Mouse (Mus musculus) frontal cortex, adult (tissue): Measurements from ENCODE around the gene Prkab1.
A peak's percentile ranks its signal among the peaks of the same experiment; 100 is the strongest.

Experiments used
- ATAC-seq: cut with Nextera tagmentation; 2 replicates; pipeline ENCODE4 v1.9.2; 2017; ENCODE audit warnings: mild to moderate bottlenecking, moderate library complexity, mixed read lengths; ENCODE audit not compliant: low TSS enrichment

The Prkab1 gene

GRCm38 (mm10) chr5:115979134-115979696 is 45.1 kb downstream of the Prkab1 start:
- 0 out of 2 replicates have a peak, but pooled peaks have one; percentile 22 for ATAC-seq

DNA sequence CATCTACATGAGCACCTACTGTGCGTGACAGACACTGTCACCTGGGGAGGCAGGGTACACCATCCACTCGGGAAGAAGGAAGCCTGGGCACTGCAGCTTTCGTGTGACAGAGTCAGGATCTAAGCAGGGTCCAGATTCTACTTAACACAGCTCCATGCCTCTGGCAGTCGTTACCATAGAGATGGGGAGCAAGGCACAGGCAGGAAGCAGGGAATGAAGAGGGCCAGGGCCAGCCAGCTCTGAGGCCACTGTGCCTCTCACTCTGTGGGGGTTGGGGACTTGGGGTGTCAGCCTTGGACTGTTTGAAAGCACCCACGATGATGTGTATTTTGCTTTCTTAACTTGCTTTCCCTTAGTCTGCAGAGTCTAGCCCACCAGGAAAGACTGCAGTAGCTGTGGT is 46.1 kb downstream of the Prkab1 start:
- ATAC-seq: no peak

- ATAC-seq: no peak
Observed at GRCm38 (mm10) chr5:115977757-115978156, 46.6 kb downstream of the Prkab1 start.

DNA sequence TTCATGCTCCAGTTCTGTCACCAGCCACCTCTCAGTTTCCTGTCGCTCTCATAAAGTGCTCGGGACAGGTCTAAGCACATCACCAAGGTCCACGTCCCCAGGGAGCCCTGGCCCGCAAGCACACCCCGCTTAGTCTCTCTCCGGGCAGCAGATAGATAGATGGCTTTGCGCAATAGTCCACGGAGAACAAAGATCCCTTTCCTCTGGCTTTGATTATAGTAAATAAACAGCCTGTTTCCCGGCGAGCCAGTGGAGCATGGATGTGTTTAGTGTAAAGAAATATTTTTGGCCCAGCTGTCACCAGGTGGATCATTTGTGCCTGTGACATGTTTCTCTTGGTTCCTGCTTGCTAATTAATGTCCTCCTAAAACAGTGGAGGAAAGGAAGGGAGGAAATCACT is 47.0 kb downstream of the Prkab1 start:
- ATAC-seq: no peak

GRCm38 (mm10) chr5:115976446-115976845 is 47.9 kb downstream of the Prkab1 start:
- no peak for ATAC-seq

DNA sequence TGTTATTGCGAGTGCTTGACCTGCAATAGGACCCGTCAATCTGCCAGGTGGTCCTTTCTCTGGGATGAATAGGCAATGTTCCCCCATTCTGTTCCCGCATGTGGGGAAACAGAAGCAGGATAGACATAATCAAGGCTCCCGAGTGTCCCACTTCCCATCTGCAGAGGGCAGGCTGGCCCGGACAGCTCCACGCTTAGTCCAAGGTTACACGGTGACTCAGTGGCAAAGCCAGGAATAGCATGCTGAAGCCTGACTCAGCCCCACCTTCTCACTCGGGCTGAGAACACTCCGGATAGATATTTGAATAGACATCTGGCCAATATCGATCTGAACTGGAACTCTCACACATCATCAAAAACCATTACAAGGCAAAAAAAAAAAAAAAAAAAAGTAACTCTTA is 48.6 kb downstream of the Prkab1 start:
- ATAC-seq: no peak

- ATAC-seq: no peak
Observed at GRCm38 (mm10) chr5:115971236-115971635, 53.1 kb downstream of the Prkab1 start.
